Mouse (Mus musculus) liver, adult 2 months (tissue): ENCODE data around the gene Tm7sf2. TPM values are rescaled to one million over a fixed set of nuclear protein-coding genes. Genes with fewer than 3 reads are reported as not detected.

Experiments used
- DNase-seq: peaks from one replicate; pipeline ENCODE4 v3.0.0-alpha.2; 2011; ENCODE audit warnings: low read depth, low spot score; ENCODE audit errors: extremely low read depth
- H3K27ac ChIP-seq: fragments of 200-500 bp; replicated peaks from 2 replicates; pipeline ENCODE4 v1.5.1; 2012; ENCODE audit warnings: low read depth, mild to moderate bottlenecking, control low read depth, inconsistent platforms, low read length; ENCODE audit not compliant: insufficient read depth
- H3K27me3 ChIP-seq: fragments of 200-500 bp; 2 replicates; pipeline ENCODE4 v1.6.1; 2012; ENCODE audit warnings: mild to moderate bottlenecking, moderate library complexity, low read length, inconsistent platforms; ENCODE audit not compliant: control insufficient read depth, insufficient read depth
- H3K36me3 ChIP-seq: fragments of 200-500 bp; 2 replicates; pipeline ENCODE4 v1.6.1; 2012; ENCODE audit warnings: low read length, inconsistent platforms; ENCODE audit not compliant: control insufficient read depth, insufficient read depth
- H3K4me1 ChIP-seq: fragments of 200-500 bp; 2 replicates; pipeline ENCODE4 v1.6.1; 2011; ENCODE audit warnings: low read length; ENCODE audit not compliant: control insufficient read depth, insufficient read depth
- H3K4me3 ChIP-seq: fragments of 200-500 bp; 2 replicates; pipeline ENCODE4 v1.5.1; 2011; ENCODE audit warnings: low read depth, mild to moderate bottlenecking, control low read depth, low read length, moderate library complexity; ENCODE audit not compliant: insufficient read depth
- H3K79me2 ChIP-seq: fragments of 200-500 bp; 2 replicates; pipeline ENCODE4 v1.6.1; 2012; ENCODE audit warnings: inconsistent platforms, mild to moderate bottlenecking, low read length, moderate library complexity; ENCODE audit not compliant: control insufficient read depth, insufficient read depth
- H3K9ac ChIP-seq: fragments of 200-500 bp; 2 replicates; pipeline ENCODE4 v1.6.1; 2012; ENCODE audit warnings: low read depth, mild to moderate bottlenecking, control low read depth, inconsistent platforms, low read length
- CTCF ChIP-seq: fragments of 200-500 bp; IDR thresholded peaks from 2 replicates; pipeline ENCODE4 v1.5.1; 2011; ENCODE audit warnings: low read depth, low read length, control low read depth
- POLR2A ChIP-seq: fragments of 200-500 bp; IDR thresholded peaks from 2 replicates; pipeline ENCODE4 v1.6.1; 2011; ENCODE audit warnings: low read length, control low read depth; ENCODE audit not compliant: insufficient read depth; ENCODE audit errors: extremely low read depth
- WGBS: fragments of 180-500 bp; shearing (Covaris S2); methylation state at CpG from one replicate; pipeline ENCODE4 v1.1.7; 2018; 5-methylcytosine and 5-hydroxymethylcytosine counted together
- polyA plus RNA-seq: library from polyadenylated mRNA; depleted of rRNA; stranded (reverse); fragments of >200 nt; gene quantifications from 2 replicates; pipeline ENCODE4 v1.2.3, GENCODE M21; 2012
- total RNA-seq: library from RNA; depleted of rRNA; stranded (reverse); fragments of >200 nt; gene quantifications from 2 replicates; pipeline ENCODE4 v1.2.3, GENCODE M21; 2014

Tm7sf2 gene
- total and polyA plus RNA-seq, 2 experiments, result 185 to 503 TPM

DNA sequence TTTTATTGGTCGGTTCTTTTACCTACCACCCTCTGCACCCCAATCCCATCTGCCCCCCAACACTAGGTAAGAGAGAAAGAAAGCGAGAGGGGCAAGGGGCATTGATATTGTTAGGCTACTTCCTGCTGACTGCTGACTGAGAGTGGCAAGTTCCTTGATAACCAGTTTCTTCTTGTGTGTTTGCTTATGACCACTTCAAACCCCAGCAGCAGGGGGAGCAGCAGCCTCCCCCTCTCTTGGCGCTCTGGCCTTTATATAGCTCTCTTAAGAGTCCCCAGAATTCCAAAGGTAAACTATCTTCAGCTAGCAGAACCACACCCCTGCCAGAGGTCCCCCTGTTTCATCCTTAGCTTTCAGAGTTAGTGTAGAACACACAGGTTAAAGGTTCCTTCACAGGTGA is 47.9 kb downstream of the Tm7sf2 start:
- Histone ChIP-seq H3K9ac (no peak overlapping the region), H3K4me3 (no peak overlapping the region), H3K79me2 (no peaks in the 10 kb centered on the region), H3K4me1 (peaks cover 11% of the 10 kb centered on the region), H3K27me3 (no peaks in the 10 kb centered on the region), H3K27ac (no peak overlapping the region), H3K36me3 (no peaks in the 10 kb centered on the region)
- no peak for TF ChIP-seq POLR2A
- DNase-seq, result no peak
- 70% methylated on average over 3 of the region's 3 CpGs for WGBS

DNA sequence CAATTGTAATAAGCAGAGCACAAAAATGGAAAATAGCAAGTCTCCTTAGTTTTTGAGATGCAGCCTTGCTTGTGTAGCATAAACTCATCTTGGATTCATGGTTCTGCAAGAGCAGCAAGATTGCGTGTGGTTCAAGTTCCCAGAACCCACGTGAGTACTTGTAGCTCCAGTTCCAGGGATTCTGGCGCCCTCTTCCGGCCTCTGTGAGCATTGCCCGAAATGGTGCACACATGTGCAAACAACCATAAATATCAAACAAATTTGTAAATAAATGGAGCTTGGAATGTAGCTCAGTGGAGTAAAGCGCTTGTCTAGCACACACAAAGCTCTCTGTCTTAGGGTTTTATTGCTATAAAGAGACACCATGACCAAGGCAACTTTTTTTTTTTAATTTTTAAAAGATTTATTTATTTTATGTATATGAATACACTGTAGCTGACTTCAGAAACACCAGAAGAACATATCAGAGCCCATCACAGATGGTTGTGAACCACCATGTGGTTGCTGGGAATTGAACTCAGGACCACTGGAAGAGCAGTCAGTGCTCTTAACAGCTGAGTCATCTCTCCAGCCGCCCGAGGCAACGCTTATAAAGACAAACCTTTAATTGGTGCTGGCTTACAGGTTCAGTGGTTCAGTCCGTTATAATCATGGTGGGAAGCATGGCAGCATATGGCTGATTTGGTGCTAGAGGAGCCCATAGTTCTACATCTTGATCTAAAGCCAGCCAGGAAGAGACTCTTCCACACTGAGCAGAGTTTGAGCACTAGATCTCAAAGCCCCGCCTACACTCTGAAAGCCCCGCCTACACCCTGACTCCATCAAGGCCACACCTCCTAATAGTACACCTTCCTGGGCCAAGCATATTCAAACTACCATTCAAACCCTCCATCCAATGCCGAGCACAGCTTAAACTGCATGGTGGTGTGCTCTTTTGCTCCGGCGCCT is 49.8 kb downstream of the Tm7sf2 start:
- Histone ChIP-seq H3K9ac (0 out of 2 replicates have a peak overlapping the region, but pooled peaks have one; percentile 22), H3K79me2 (no peaks in the 10 kb centered on the region), H3K36me3 (no peaks in the 10 kb centered on the region), H3K27me3 (no peaks in the 10 kb centered on the region), H3K4me1 (peaks cover 10% of the 10 kb centered on the region), H3K4me3 (no peak overlapping the region), H3K27ac (no peak overlapping the region)
- WGBS, result 30% methylated on average over 15 of the region's 15 CpGs
- peak; percentile 96 for TF ChIP-seq CTCF
- no peak for TF ChIP-seq POLR2A
- peak; percentile 85 for DNase-seq

DNA sequence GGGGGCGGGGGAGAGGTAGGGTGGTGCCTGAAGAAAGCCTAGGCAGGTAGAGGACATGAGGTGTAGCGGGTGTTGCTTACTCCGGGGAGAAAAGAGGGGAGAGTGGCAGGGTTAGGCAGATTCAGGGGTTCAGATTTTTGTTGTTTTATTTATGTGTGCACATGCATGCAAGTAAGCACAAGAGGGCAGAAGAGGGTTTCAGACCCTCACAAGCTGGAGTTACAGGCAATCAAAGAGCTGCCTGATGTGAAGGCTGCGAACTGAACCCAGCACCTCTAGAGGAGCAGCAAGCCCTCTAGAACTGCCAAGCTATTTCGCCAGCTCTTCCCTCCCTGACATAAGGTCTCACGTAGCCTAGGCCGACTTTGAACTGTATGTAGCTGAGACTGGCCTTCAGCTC is 51.6 kb downstream of the Tm7sf2 start:
- Histone ChIP-seq H3K4me3 (no peak overlapping the region), H3K27me3 (no peaks in the 10 kb centered on the region), H3K4me1 (peaks cover 10% of the 10 kb centered on the region), H3K36me3 (no peaks in the 10 kb centered on the region; the same call in 1 of the 2 replicates), H3K9ac (no peak overlapping the region), H3K79me2 (no peaks in the 10 kb centered on the region), H3K27ac (no peak overlapping the region)
- DNase-seq, result no peak
- 81% methylated on average over 7 of the region's 7 CpGs for WGBS
- TF ChIP-seq POLR2A (no peak), CTCF (no peak)

DNA sequence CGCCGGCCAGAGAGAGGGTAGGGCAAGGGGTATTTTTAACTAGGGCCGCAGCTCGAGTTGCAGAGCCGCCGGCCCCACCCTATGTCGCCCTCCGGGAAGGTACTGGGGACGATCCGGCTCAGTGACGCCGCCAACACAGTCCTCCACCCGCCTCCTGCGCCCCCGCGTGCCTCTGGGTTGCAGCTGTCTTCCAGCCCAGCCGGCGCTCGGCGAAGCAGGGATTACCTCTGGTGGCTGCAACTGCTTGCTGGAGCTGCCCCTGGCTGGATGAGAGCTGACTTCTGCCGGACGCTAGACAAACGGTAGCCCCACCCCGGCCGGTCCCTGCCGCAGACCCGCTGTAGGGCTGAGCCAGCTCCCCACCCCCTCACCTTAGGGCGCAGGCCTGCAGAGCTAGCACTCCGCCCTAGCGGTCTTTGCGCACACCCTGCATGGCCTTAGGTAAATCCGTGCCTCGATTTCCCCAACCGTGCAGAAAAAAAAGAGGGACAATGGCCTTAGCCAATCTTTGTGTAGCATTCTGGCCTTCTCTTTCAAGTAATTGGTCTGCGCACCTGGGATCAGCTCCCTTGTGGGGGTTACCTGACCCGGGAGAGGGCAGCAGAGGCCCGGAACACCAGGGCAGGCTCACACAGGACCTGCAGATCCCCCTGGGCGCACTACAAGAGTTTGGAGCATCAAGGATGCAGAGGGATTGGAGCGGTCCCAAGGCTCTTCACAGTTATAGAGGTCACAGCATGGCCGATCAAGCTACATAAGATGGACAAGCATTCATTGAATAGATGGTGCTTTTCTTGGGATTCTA is 52.5 kb downstream of the Tm7sf2 start, which contains the start of gene Capn1:
TSS of gene Capn1 (minus strand) at position 387 of the 805 bp plus-strand sequence.
- DNase-seq, result peak; percentile 41
- no peaks in the 10 kb centered on the region; the same call in 1 of the 2 replicates for H3K36me3 ChIP-seq
- H3K27ac ChIP-seq, result peak within 1 kb of the TSS; percentile 58
- WGBS, result 8% methylated on average over 40 of the region's 40 CpGs
- H3K27me3 ChIP-seq, result no peaks in the 10 kb centered on the region
- no peak for TF ChIP-seq POLR2A
- TF ChIP-seq CTCF, result peak; percentile 15; the same call in 1 of the 2 replicates
- no peaks in the 10 kb centered on the region for H3K79me2 ChIP-seq
- peak within 1 kb of the TSS; percentile 77 for H3K9ac ChIP-seq
- peak within 1 kb of the TSS; percentile 58 for H3K4me3 ChIP-seq
- H3K4me1 ChIP-seq, result peaks cover 10% of the 10 kb centered on the region

DNA sequence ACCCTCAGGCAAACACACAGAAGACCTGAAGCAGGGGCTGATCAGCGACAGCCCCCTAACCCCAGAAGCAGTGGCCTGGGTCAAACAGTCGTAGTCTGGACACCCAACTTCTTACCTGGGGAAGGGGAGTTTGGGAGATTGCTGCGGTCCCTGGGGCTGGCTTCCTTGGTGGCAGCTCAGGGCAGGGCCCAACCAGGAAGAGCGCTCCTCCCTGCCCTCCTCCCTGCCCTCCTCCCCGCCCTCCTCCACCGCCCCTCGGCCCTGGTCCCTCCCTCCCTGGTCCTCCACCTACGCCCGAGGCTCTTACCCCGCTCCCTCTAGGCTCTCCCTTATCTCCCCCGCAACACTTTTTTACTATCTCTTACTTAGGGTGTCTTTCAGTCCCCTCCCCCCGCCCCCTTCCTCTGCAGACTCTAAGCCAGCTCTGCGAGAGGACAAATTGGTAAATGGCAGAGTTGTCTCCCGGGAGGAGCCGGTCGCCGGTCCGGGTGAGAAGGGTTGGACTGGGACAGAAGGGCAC is 53.1 kb downstream of the Tm7sf2 start:
- peak overlapping the region; percentile 77 for H3K9ac ChIP-seq
- TF ChIP-seq POLR2A (peak; percentile 32; the same call in 1 of the 2 replicates), CTCF (no peak)
- no peaks in the 10 kb centered on the region for H3K27me3 ChIP-seq
- H3K4me3 ChIP-seq, result peak overlapping the region; percentile 58
- no peaks in the 10 kb centered on the region for H3K79me2 ChIP-seq
- under 1% methylated on average over 17 of the region's 18 CpGs for WGBS
- H3K36me3 ChIP-seq, result no peaks in the 10 kb centered on the region; the same call in 1 of the 2 replicates
- peaks cover 10% of the 10 kb centered on the region for H3K4me1 ChIP-seq
- peak overlapping the region; percentile 58 for H3K27ac ChIP-seq
- DNase-seq, result peak; percentile 65
